Mouse (Mus musculus) neural tube, embryonic 12.5 days (tissue): Measurements from ENCODE around the gene Rarb. TPM values are rescaled to one million over a fixed set of nuclear protein-coding genes. Genes with fewer than 3 reads are reported as not detected.
A peak's percentile ranks its signal among the peaks of the same experiment; 100 is the strongest.

Experiments
- ATAC-seq: fragments of 200-750 bp; cut with Nextera tagmentation; 2 replicates; pipeline ENCODE4 v1.8.0; 2017; ENCODE audit warnings: low read depth, mild to moderate bottlenecking, moderate TSS enrichment, moderate library complexity; ENCODE audit not compliant: low FRiP score
- H3K27ac ChIP-seq: fragments of 300-500 bp; sonication (generic); 2 replicates; pipeline ENCODE4 v1.5.1; 2016
- H3K27me3 ChIP-seq: fragments of 300-500 bp; sonication (generic); replicated peaks from 2 replicates; pipeline ENCODE4 v1.6.1; 2016; ENCODE audit warnings: mild to moderate bottlenecking
- H3K36me3 ChIP-seq: fragments of 300-500 bp; sonication (generic); 2 replicates; pipeline ENCODE4 v1.6.1; 2016; ENCODE audit warnings: mild to moderate bottlenecking
- H3K4me1 ChIP-seq: fragments of 300-500 bp; sonication (generic); 2 replicates; pipeline ENCODE4 v1.6.1; 2016
- H3K4me2 ChIP-seq: fragments of 300-500 bp; sonication (generic); replicated peaks from 2 replicates; pipeline ENCODE4 v1.6.1; 2016; ENCODE audit warnings: mild to moderate bottlenecking
- H3K4me3 ChIP-seq: fragments of 300-500 bp; sonication (generic); 2 replicates; pipeline ENCODE4 v1.5.1; 2016
- H3K9ac ChIP-seq: fragments of 300-500 bp; sonication (generic); 2 replicates; pipeline ENCODE4 v1.6.1; 2016; ENCODE audit warnings: mild to moderate bottlenecking
- H3K9me3 ChIP-seq: fragments of 300-500 bp; sonication (generic); 2 replicates; pipeline ENCODE4 v1.6.1; 2016; ENCODE audit warnings: mild to moderate bottlenecking
- WGBS: fragments of 180-500 bp; shearing (Covaris S2); methylation state at CpG from one replicate; pipeline ENCODE4 v1.1.7; 2016; 5-methylcytosine and 5-hydroxymethylcytosine counted together
- polyA plus RNA-seq: library from polyadenylated mRNA; unstranded; fragments of >200 nt; fragmentation: Nextera tagmentation; extraction: Ambion mirVana; gene quantifications from 2 replicates; pipeline ENCODE4 v1.2.1, GENCODE M21; 2016

Gene Rarb
- polyA plus RNA-seq, 1 experiment from 2014 or later, result 47.5 TPM

- H3K36me3 ChIP-seq, result no peaks in the 10 kb centered on the region
- peaks cover 10% of the 10 kb centered on the region for H3K4me1 ChIP-seq
- H3K27me3 ChIP-seq, result 0 out of 2 replicates have a peak, but pooled peaks cover 3% of the 10 kb centered on the region
- H3K4me2 ChIP-seq, result no peak overlapping the region
- no peak overlapping the region for H3K27ac ChIP-seq
- no peak for ATAC-seq
- H3K9me3 ChIP-seq, result no peaks in the 10 kb centered on the region
- H3K9ac ChIP-seq, result no peak overlapping the region
- H3K4me3 ChIP-seq, result no peak overlapping the region
- WGBS, result 88% methylated on average over 2 of the region's 2 CpGs
Measured at GRCm38 (mm10) chr14:16728175-16728838, 90.6 kb downstream of the Rarb start.

GRCm38 (mm10) chr14:16723991-16724390 lies 95.0 kb downstream of the Rarb start:
- H3K9me3 ChIP-seq, result no peaks in the 10 kb centered on the region
- H3K4me1 ChIP-seq, result no peaks in the 10 kb centered on the region
- ATAC-seq, result no peak
- no peak overlapping the region for H3K9ac ChIP-seq
- no peak overlapping the region for H3K4me3 ChIP-seq
- no peak overlapping the region for H3K27ac ChIP-seq
- H3K4me2 ChIP-seq, result no peak overlapping the region
- H3K36me3 ChIP-seq, result no peaks in the 10 kb centered on the region
- H3K27me3 ChIP-seq, result no peaks in the 10 kb centered on the region
- WGBS, result 94% methylated on average over 15 of the region's 15 CpGs

DNA sequence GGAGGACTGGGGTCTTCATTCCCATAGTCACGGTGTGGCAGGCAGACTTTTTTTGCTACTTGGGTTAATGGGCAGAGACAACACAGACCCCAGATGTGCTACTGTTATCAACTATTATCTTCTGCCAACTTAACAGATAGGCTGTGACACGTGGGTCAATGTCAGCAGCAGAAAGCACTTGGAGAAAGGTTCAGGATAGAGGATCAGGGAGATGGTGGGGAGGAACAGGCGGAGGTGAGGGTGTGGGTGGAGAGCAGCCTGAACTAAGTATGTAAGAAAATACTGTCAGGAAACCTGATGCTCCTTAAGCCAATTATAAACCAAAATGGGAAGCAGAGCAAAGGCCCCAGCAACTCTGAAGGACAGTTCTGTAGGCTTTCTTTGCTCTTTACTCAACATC lies 101.1 kb downstream of the Rarb start:
- Histone ChIP-seq H3K27me3 (no peaks in the 10 kb centered on the region), H3K9me3 (no peaks in the 10 kb centered on the region), H3K4me2 (no peak overlapping the region), H3K4me3 (no peak overlapping the region), H3K36me3 (no peaks in the 10 kb centered on the region), H3K27ac (no peak overlapping the region), H3K9ac (no peak overlapping the region), H3K4me1 (peaks cover 8% of the 10 kb centered on the region)
- WGBS, result 77% methylated on average over 3 of the region's 3 CpGs
- no peak for ATAC-seq

GRCm38 (mm10) chr14:16714344-16714955 lies 104.5 kb downstream of the Rarb start:
- H3K4me1 ChIP-seq, result peaks cover 8% of the 10 kb centered on the region
- no peak overlapping the region for H3K9ac ChIP-seq
- H3K27ac ChIP-seq, result no peak overlapping the region
- H3K4me2 ChIP-seq, result no peak overlapping the region
- no peak overlapping the region for H3K4me3 ChIP-seq
- no peaks in the 10 kb centered on the region for H3K27me3 ChIP-seq
- H3K36me3 ChIP-seq, result no peaks in the 10 kb centered on the region
- WGBS, result 25% methylated on average over 9 of the region's 9 CpGs
- no peaks in the 10 kb centered on the region for H3K9me3 ChIP-seq
- peak; percentile 61 for ATAC-seq

DNA sequence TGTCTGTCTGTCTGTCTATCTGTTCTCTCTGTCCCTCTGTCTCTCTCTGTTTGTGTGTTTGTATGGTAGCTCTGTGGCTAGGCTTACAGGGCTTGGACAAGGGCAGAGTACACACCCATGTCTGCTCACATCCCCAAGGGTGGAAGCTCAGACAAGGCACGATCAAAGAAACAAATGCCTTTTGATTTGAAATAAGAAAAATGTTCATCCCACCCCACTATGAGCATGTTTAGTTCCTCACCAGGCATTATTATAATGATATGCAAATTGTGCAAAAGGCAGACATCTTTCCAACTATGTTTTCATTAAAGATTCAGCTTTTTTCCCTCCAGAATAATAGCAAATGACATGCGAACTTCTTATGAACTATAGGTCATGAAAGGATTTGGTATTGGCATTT lies 105.2 kb downstream of the Rarb start:
- H3K9ac ChIP-seq, result no peak overlapping the region
- no peaks in the 10 kb centered on the region for H3K9me3 ChIP-seq
- no peak overlapping the region for H3K4me3 ChIP-seq
- H3K27ac ChIP-seq, result no peak overlapping the region
- no peaks in the 10 kb centered on the region for H3K27me3 ChIP-seq
- no peaks in the 10 kb centered on the region for H3K36me3 ChIP-seq
- ATAC-seq, result no peak
- peaks cover 8% of the 10 kb centered on the region for H3K4me1 ChIP-seq
- no peak overlapping the region for H3K4me2 ChIP-seq
- 56% methylated on average over 2 of the region's 2 CpGs for WGBS

- Histone ChIP-seq H3K27ac (no peak overlapping the region), H3K9me3 (no peaks in the 10 kb centered on the region), H3K4me3 (no peak overlapping the region), H3K4me2 (no peak overlapping the region), H3K36me3 (no peaks in the 10 kb centered on the region), H3K9ac (no peak overlapping the region), H3K27me3 (no peaks in the 10 kb centered on the region), H3K4me1 (no peaks in the 10 kb centered on the region)
- ATAC-seq, result no peak
- WGBS, result 81% methylated on average over 4 of the region's 4 CpGs
Measured at GRCm38 (mm10) chr14:16699228-16699627, 119.7 kb downstream of the Rarb start.

GRCm38 (mm10) chr14:16695453-16696120 lies 123.4 kb downstream of the Rarb start:
- 56% methylated on average over 3 of the region's 3 CpGs for WGBS
- ATAC-seq, result no peak
- no peak overlapping the region for H3K4me2 ChIP-seq

DNA sequence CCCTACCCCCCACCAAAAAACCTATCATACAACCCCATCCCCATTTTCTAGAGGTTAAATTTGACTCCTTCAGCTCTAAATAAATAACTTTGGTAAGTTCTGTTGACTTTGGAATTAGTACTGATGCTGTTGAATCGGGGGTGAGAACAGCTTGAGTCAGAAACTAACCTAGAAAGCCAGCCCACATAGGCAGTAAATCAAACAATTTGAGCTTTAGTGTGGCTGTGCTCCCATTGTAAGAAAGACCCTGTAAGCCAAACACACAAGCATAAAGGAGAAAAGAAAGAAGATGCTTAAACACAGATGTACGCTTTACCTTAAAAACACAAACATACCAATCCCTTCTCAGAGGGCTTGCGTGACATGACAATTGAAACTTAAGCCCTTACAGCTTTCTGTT lies 140.6 kb downstream of the Rarb start:
- Histone ChIP-seq H3K4me1 (no peaks in the 10 kb centered on the region), H3K4me2 (no peak overlapping the region), H3K9me3 (no peaks in the 10 kb centered on the region), H3K36me3 (no peaks in the 10 kb centered on the region), H3K9ac (no peak overlapping the region), H3K27ac (no peak overlapping the region), H3K4me3 (no peak overlapping the region), H3K27me3 (no peaks in the 10 kb centered on the region)
- WGBS, result 71% methylated on average over 3 of the region's 3 CpGs
- no peak for ATAC-seq

More at GRCm38 (mm10) chr14:16695453-16696120, 123.4 kb downstream of the Rarb start:
- Histone ChIP-seq H3K36me3 (no peaks in the 10 kb centered on the region), H3K9ac (no peak overlapping the region), H3K27me3 (no peaks in the 10 kb centered on the region), H3K27ac (no peak overlapping the region), H3K9me3 (no peaks in the 10 kb centered on the region), H3K4me1 (no peaks in the 10 kb centered on the region), H3K4me3 (no peak overlapping the region)

DNA sequence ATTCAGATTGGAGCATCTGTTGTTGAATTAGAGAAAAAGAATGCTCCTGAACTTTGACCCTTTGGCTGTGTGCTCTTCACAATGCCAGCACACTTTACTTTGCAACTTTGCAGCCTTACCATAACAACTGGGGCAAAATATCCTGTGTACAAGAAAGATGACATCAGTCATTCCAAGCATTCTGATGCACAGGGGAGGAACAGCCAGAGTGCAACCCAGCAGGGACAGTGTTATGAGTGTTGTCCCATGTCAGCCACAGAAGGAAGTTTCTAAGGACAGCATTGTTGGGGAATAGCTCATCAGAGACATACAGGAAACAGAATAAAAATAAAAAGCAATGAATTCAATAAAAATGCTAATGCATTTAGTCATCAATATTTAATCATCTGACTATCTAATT lies 141.9 kb downstream of the Rarb start:
- Histone ChIP-seq H3K36me3 (no peaks in the 10 kb centered on the region), H3K27ac (no peak overlapping the region), H3K9me3 (no peaks in the 10 kb centered on the region), H3K4me1 (no peaks in the 10 kb centered on the region), H3K4me3 (no peak overlapping the region), H3K4me2 (no peak overlapping the region), H3K27me3 (no peaks in the 10 kb centered on the region), H3K9ac (no peak overlapping the region)
- no peak for ATAC-seq

GRCm38 (mm10) chr14:16670571-16670970 lies 148.4 kb downstream of the Rarb start:
- no peak overlapping the region for H3K27ac ChIP-seq
- ATAC-seq, result no peak
- H3K4me3 ChIP-seq, result no peak overlapping the region
- no peaks in the 10 kb centered on the region for H3K27me3 ChIP-seq
- H3K4me1 ChIP-seq, result no peaks in the 10 kb centered on the region
- no peaks in the 10 kb centered on the region for H3K36me3 ChIP-seq
- WGBS, result 81% methylated on average over 3 of the region's 3 CpGs
- no peaks in the 10 kb centered on the region for H3K9me3 ChIP-seq
- H3K4me2 ChIP-seq, result no peak overlapping the region
- no peak overlapping the region for H3K9ac ChIP-seq

DNA sequence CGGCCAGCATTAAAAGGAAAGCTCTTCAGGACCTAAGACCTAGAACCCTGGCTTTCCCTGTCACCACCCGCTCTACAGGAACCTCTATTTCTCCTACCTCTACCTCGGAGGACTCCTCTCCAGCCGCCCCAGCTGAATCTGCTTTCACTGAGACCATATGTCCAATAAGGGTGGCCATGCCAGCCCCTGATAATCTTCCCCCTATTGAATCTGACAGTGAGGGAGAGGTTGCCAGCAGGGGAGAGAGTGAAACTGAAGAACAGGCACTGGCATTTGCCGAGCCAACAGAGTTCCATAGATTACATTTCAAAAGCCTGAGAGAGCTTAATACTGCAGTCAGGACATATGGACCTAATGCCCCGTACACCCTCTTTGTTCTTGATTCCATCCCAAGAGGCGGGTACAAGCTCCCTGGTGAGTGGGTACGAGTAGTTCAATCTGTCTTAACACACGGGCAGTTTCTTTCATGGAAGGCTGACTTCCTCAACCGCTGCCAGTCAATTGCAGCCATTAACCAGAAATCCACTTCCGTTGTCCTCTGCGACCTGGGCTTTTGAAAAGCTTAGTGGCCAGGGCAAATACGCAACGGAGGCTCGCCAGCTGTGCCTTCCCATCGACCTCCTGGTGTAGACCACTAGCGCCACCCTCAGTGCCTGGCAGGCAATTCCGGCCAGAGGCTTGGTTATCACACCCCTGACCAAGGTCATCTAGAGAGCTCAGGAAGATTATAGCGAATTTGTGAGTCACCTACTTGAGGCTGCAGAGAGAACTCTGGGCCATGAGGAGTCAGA lies 179.6 kb downstream of the Rarb start:
- no peak for ATAC-seq
- WGBS, result 81% methylated on average over 19 of the region's 19 CpGs
- H3K4me2 ChIP-seq, result no peak overlapping the region
- no peak overlapping the region for H3K4me3 ChIP-seq
- H3K27me3 ChIP-seq, result no peaks in the 10 kb centered on the region
- H3K9me3 ChIP-seq, result peaks cover 41% of the 10 kb centered on the region
- H3K4me1 ChIP-seq, result no peaks in the 10 kb centered on the region
- H3K27ac ChIP-seq, result no peak overlapping the region
- no peaks in the 10 kb centered on the region for H3K36me3 ChIP-seq
- no peak overlapping the region for H3K9ac ChIP-seq

DNA sequence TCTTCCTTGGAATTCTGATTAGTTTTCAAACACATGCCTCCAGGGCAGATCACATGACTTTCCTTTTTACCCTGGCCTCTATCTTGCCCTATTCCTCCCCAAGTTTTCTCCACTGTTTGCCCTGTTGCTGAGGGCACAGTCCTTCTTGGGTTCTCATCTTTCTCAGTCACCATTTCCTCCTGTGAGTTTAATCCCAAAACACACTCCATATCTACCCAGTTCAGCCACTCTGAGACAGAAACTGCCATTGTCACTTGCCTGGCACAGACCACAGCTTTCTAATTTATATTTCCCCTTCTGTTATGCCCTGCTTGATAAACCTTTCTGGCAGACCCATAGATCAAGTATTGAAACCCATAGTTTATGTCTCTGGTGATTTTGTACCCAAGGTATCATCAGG lies 205.0 kb downstream of the Rarb start:
- Histone ChIP-seq H3K9me3 (no peaks in the 10 kb centered on the region), H3K4me3 (no peak overlapping the region), H3K4me1 (no peaks in the 10 kb centered on the region), H3K27ac (no peak overlapping the region), H3K36me3 (no peaks in the 10 kb centered on the region), H3K4me2 (no peak overlapping the region), H3K9ac (no peak overlapping the region), H3K27me3 (no peaks in the 10 kb centered on the region)
- ATAC-seq, result no peak
